Mouse (Mus musculus) c-Kit-positive CD71-positive TER-119-negative erythroid progenitor cells, embryonic 14.5 days (primary cell): ENCODE results near the gene Piezo1.

ENCODE experiments used
- DNase-seq: peaks from one replicate; pipeline ENCODE4 v3.0.0-alpha.2; 2013; ENCODE audit warnings: low read depth

Piezo1 gene

DNA sequence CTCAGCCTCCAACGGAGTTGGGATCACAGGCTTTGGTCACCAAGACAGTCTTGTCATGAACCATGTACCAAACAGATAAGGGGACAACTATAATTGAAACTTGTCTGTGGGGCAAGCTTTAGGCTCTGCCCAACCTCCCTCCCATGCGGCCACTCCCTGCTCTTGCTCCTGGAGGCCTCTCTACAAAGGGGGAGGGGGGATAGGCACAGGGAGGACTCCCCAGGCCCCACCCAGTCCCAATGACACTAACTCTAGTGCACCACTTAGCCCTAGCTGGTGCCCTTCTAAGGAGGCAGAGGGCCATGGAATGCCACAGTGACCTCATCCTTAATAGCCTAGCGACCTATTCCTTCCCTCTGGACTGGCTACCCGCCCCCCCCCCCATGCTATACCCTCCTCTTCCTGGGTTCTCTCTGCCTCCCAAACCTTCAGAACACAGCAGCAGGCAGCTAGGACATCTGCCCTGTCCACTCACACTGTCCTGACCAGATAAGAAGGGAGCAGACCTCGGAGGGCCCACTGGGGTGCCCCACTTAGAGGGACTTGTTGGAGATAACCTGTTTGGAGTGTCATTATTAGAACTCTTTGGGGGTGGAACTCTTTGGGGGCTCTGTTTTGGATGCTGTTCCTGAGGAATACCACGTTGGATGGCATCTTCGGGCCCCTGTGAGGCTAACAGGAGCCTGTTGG, 4.9 kb downstream of the Piezo1 start:
- DNase-seq = peak; percentile 81

- no peak for DNase-seq
These were observed 7.0 kb downstream of the Piezo1 start for GRCm38 (mm10) chr8:122544138-122544537.

- DNase-seq = no peak
These were observed 12.6 kb downstream of the Piezo1 start for GRCm38 (mm10) chr8:122538310-122539076.

DNA sequence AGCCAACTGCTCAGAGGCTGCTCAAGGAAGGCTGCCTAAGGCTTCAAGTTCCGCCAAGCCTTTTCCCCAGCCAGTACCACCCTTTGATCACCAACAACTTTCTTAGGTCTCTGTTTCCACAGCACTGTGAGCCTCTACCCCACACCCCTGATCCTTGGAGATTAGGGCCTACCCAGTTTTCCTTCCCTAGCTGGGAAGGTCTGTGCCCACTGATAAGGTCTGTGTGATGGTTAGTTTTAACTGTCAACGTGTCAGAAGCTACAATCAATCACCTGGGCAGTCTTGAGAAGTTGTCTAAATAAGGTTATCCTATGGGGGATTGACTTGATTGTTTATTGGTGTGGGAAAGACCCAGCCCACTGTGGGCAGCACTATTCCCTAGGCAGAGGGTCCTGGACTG, 13.3 kb downstream of the Piezo1 start:
- DNase-seq = peak; percentile 81

GRCm38 (mm10) chr8:122537033-122537432, 14.1 kb downstream of the Piezo1 start:
- DNase-seq = no peak

DNA sequence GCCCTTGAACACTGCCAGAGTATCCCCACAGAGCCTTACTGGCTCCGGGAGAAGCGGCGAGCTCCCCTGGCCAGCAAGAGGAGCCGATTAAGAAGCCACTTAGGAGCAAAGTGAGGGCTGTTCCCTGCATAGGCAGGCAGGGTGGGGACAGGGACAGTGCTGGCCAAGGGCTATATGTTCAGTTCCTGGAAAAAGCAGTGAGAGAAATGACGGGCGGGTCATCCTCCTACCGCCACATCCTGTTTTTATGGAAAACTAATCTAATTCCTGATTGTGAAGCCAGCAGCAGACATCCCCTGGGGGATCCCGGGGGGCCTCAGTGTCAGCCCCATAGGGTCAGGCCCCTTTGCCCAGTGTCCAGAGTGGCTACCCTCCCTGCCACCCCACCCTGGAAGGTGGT, 19.8 kb downstream of the Piezo1 start:
- DNase-seq = no peak

GRCm38 (mm10) chr8:122529159-122529558, 22.0 kb downstream of the Piezo1 start:
- no peak for DNase-seq

DNA sequence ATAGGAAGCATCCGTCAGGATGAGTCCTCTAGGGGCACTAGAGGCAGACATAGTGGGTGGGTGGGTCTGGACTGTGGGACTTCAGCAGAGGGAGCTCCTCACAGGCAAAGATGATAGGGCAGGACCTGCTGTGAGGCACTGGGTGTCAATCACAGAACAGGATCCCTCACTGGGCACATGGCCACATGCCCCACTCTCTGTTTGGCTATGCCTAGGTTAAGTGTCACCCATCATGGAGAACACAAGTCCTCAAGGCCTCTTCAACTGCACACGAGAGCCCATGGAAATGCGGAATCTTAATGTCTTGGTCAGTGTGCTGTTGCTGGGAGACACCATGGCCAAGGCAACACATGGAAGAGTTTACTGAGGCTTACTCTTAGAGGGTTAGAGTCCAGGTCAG, 23.2 kb downstream of the Piezo1 start:
- no peak for DNase-seq

DNA sequence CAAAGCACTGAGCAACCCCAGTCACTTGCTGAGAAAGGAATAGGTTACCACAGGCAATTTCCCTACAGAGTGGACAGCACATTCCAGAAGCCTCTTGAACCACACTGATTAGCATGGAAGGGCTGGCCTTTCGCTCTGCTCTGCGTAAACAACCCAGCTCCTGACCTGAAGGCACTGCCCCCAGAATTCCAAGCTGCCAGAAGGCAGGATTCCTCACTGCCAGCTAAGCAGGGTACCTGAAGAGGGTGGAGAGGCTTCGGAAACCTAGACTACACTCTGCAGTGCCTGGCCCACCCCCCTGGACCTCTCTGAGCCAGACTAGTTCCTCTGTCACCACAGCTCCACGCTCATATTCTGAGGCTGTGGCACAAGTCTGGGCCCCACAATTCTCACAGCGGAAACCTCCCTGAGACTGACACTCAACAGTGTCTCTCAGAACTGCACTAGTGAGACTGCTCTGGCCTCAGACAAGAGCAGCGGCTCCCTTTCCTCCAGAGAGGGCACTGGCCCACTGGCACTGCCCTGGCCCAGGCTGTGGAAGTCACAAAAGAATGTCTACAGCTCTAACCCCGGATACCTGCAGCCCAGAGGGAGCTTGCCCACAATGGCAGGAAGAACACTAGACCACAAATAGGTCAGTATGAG, 24.5 kb downstream of the Piezo1 start:
- no peak for DNase-seq

GRCm38 (mm10) chr8:122526084-122526483, 25.0 kb downstream of the Piezo1 start:
- no peak for DNase-seq

GRCm38 (mm10) chr8:122525004-122525403, 26.1 kb downstream of the Piezo1 start:
- peak; percentile 60 for DNase-seq

DNA sequence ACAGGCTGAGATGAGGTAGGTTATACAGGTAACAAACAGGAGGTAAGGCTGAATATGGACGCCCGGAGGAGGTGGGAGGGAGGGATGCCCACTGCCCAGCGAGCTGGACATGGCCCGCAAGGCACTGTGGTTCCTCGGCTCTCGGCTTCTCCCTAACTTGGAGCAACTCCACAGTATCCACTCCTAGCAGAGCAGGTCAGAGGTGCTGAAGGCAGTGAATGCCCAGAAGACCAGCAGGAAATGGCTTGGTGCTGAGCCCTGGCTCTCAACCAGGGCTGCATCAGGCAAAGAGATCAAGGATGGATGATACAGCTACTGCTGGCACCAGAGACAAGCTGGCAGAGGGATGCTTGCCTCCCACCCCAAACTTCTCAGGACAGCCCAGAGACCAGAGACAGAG, 26.6 kb downstream of the Piezo1 start:
- no peak for DNase-seq

GRCm38 (mm10) chr8:122523652-122524360, 27.3 kb downstream of the Piezo1 start:
- DNase-seq = no peak

DNA sequence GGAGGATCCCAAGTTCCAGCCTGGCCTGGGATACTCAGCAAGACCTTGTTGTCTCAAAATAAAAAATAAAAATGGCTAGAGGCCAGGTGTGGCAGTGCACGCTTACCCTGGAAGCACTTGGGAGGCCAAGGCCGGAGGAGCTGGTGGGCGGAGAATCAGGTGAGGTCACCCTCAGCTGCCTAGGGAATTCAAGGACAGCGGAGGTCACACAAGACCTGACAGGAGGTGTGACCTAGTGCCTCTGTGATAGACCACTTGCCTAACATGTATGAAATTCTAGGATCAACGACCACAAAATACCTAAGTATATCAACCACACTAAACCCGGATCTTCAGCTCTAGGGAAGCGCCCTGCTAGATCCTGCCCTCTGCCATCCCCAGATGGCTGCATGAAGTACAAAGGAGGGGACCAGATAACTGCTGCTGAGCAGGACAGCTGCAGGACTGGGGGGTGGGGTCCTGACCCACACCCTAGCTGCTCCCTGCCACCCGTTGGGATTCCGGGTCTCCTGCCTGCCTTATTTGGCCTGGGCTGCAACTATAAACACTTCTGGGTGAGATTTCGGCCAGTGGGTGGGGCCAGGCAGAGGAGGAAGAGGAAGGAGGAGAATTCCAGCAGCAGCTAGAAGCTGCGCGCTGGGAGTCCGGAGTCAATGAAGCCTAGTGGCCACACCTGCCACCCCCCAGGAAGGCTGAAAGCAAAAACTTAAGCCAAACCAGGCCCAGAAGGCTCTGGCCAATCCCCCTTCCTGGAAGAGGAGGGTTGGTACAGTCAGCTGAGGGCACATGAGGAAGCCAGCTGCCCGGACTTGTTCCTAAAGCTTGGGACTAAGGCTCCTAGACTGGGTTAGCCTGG, 28.1 kb downstream of the Piezo1 start:
- no peak for DNase-seq

DNA sequence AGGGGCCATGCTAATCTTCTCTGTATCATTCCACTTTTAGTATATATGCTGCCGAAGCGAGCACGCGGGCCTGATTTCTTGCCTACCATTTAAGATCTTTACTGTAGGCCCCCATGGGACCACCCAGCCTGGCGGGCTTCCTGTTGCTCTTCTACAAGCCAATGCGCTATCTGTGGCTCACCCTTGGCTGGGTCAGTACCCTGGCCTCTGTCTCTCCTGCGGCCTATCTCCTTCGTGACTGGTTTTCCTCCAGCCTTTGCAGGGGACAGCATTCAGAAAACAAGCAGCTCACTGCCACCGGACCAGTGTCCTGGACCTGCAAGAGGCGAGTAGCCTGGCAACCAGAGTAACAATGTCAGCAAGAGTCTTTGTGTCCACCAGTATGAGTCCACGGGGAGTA, 30.5 kb downstream of the Piezo1 start:
- DNase-seq = no peak

GRCm38 (mm10) chr8:122517541-122518190, 33.5 kb downstream of the Piezo1 start:
- DNase-seq = no peak

- DNase-seq = no peak
These were observed 35.4 kb downstream of the Piezo1 start for GRCm38 (mm10) chr8:122515699-122516098.

DNA sequence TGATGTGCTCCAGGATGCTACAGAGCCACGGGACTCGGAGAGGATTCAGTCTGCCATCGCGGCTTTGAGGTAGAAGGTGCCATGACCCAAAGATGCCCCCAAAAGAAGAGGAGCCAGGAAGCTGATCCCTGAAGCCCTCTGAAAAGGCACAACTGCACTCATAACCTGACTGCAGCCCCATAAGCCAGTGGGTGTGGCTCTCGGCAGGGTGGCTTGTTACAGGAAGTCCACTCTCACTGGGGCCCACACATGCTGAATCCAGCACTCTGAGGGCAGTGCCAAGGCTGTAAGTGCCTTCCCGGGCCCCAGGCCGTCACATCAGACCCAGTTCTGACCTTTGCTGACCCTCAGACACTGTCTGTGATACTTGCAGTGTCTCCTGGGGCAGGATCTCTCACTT, 38.7 kb downstream of the Piezo1 start:
- no peak for DNase-seq

DNA sequence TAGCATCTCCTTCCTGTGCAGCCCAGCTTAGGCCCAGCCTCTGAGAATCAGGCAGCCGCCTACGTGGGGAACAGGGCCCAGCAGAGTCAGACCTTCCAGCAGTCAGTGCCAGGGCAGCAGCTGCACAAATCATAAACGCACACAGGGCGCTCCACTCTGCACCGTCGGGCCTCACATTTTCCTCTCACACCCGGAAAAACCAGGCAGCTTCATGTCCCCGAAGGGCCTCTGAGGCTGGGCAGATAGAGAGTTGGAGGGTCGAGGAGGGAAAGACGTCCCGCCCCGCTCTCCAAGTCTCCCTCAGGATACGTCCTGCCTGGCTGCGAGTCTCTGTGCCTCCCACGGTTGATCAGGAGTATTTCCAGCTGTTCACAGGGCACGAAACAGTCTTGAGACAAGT, 39.6 kb downstream of the Piezo1 start:
- no peak for DNase-seq

DNA sequence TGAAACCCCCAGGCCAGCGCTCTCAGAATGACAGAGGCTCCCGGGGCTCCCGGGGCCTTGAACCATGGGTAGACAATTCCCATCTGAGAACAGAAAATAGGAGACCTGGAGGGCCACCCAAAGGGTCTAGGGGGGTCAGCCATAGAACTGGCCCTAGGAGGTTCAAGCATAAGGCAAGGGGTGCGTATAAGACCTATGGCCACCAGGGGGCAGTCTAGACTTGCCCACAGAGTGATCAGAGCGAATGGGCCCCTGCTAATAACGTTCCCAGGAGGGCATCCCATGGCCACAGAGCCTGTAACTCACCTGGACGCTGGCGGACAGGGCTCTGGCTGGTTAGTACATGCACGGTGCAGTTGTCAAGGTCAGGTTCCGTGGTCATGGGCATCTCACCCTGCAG, 50.3 kb downstream of the Piezo1 start:
- peak; percentile 72 for DNase-seq

- DNase-seq = no peak
These were observed 53.2 kb downstream of the Piezo1 start for GRCm38 (mm10) chr8:122497912-122498311.
